Mouse (Mus musculus): ENCODE data around the gene Entpd5. TPM values are rescaled to one million over a fixed set of nuclear protein-coding genes. Genes with fewer than 3 reads are reported as not detected.

The Entpd5 gene
- polyA plus RNA-seq, 1 experiment from 2014 or later = 20.1 TPM

DNA sequence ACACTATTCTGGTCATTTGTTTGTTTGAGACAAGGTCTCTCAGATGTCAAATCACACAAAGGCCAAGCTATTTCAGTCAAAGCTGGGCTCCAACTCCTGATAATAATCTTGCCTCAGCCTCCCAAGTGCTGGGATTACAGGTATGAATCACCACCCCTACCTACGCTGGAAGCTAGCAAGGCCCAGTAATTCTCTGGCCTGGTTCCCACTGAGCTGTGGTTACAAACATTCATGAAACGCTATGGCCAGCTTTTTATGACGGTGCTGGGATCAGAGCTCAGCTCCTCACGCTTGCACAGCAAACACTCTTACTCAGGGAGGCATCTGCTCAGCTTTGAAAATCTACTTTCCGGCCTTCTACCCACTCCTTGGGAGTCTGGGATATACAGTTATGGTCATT is 15.0 kb downstream of the Entpd5 start:
- Histone ChIP-seq H3K27ac (replicated peaks; ENCODE audit: low read depth, low read length) (no peak overlapping the region), H3K9me3 (ENCODE audit: control insufficient read depth, low read length) (no peaks in the 10 kb centered on the region), H3K4me1 (ENCODE audit: control insufficient read depth, insufficient read depth, low read length) (no peaks in the 10 kb centered on the region), H3K27me3 (replicated peaks; ENCODE audit: control insufficient read depth, insufficient read depth, low read length) (no peaks in the 10 kb centered on the region), H3K4me3 (ENCODE audit: low read depth, low read length) (no peak overlapping the region), H3K4me2 (ENCODE audit: low read depth, low read length) (no peak overlapping the region), H3K36me3 (ENCODE audit: control insufficient read depth, insufficient read depth, low read length) (no peaks in the 10 kb centered on the region), H3K9ac (ENCODE audit: low read depth, low read length) (no peak overlapping the region)
- WGBS = 92% methylated on average over 5 of the region's 5 CpGs
- no peak for ATAC-seq (ENCODE audit: low read depth)
- DNase-seq (ENCODE audit: low spot score) = no peak

- Histone ChIP-seq H3K36me3 (ENCODE audit: control insufficient read depth, insufficient read depth, low read length) (no peaks in the 10 kb centered on the region), H3K9ac (ENCODE audit: low read depth, low read length) (no peak overlapping the region), H3K27ac (replicated peaks; ENCODE audit: low read depth, low read length) (no peak overlapping the region), H3K9me3 (ENCODE audit: control insufficient read depth, low read length) (no peaks in the 10 kb centered on the region), H3K4me3 (ENCODE audit: low read depth, low read length) (no peak overlapping the region), H3K4me1 (ENCODE audit: control insufficient read depth, insufficient read depth, low read length) (no peaks in the 10 kb centered on the region), H3K27me3 (replicated peaks; ENCODE audit: control insufficient read depth, insufficient read depth, low read length) (no peaks in the 10 kb centered on the region), H3K4me2 (ENCODE audit: low read depth, low read length) (no peak overlapping the region)
- DNase-seq (ENCODE audit: low spot score) (no peak), ATAC-seq (ENCODE audit: low read depth) (no peak)
- 93% methylated on average over 4 of the region's 4 CpGs for WGBS
Measured at GRCm38 (mm10) chr12:84392681-84393080, 16.1 kb downstream of the Entpd5 start.

DNA sequence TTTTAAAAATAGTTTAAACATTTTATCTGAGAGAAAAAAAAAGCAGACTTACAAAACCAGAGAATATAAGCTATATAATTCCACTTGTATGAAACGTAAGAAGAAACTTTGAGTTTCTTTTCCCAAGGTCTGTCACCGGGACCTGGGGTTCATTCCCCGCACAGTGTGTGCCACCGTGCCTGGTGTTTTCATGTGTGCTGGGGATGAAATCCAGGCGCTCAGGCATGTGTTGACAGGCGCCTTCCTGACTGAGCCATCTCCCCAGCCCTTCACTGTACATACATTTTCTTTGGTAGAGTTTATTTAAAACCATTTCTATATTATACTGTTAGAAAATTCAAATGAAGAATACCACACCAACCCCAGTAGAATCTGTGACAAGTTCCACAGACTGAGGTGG is 18.5 kb downstream of the Entpd5 start:
- Histone ChIP-seq H3K4me2 (ENCODE audit: low read depth, low read length) (no peak overlapping the region), H3K36me3 (ENCODE audit: control insufficient read depth, insufficient read depth, low read length) (0 out of 2 replicates have a peak, but pooled peaks cover 5% of the 10 kb centered on the region), H3K9ac (ENCODE audit: low read depth, low read length) (no peak overlapping the region), H3K27ac (replicated peaks; ENCODE audit: low read depth, low read length) (no peak overlapping the region), H3K27me3 (replicated peaks; ENCODE audit: control insufficient read depth, insufficient read depth, low read length) (no peaks in the 10 kb centered on the region), H3K4me3 (ENCODE audit: low read depth, low read length) (no peak overlapping the region), H3K4me1 (ENCODE audit: control insufficient read depth, insufficient read depth, low read length) (no peaks in the 10 kb centered on the region), H3K9me3 (ENCODE audit: control insufficient read depth, low read length) (no peaks in the 10 kb centered on the region)
- 71% methylated on average over 6 of the region's 6 CpGs for WGBS
- ATAC-seq (ENCODE audit: low read depth) (no peak), DNase-seq (ENCODE audit: low spot score) (no peak)

DNA sequence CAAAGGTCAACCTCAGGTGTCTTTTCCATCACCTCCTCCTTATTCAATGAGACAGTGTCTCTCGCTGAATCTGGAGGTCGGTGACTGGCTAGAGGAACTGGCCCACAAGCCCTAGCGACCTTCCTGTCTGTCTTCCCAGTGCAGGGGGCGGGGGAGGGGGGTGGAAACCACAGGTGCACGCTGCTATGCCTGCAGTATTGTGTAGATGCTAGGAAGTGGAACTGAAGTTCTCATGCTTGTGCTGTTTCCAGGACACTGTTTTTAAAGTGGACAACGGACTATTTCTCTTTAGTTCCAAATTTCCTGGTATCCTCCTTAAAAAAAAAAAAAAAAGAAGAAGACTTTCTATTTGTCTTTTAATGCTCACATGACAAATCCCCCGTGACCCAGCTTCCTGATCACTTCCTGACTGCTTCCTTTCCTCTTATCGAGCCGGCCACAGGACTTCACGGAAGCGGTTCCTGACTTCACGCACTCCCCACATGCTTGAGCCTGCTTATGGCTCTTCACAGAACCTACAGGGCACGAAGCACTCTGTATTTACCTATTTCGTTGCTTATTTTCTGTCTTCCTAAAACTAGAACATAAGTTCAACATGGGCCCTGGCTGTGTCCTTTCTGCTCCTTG is 19.9 kb downstream of the Entpd5 start:
- peaks cover 11% of the 10 kb centered on the region; the same call in 1 of the 2 replicates for H3K36me3 ChIP-seq (ENCODE audit: control insufficient read depth, insufficient read depth, low read length)
- no peak overlapping the region for H3K9ac ChIP-seq (ENCODE audit: low read depth, low read length)
- 66% methylated on average over 14 of the region's 14 CpGs for WGBS
- no peak for ATAC-seq (ENCODE audit: low read depth)
- H3K4me1 ChIP-seq (ENCODE audit: control insufficient read depth, insufficient read depth, low read length) = no peaks in the 10 kb centered on the region
- H3K4me3 ChIP-seq (ENCODE audit: low read depth, low read length) = no peak overlapping the region
- DNase-seq (ENCODE audit: low spot score) = no peak
- no peak overlapping the region for H3K4me2 ChIP-seq (ENCODE audit: low read depth, low read length)
- no peaks in the 10 kb centered on the region for H3K9me3 ChIP-seq (ENCODE audit: control insufficient read depth, low read length)
- H3K27ac ChIP-seq (replicated peaks; ENCODE audit: low read depth, low read length) = no peak overlapping the region
- no peaks in the 10 kb centered on the region for H3K27me3 ChIP-seq (replicated peaks; ENCODE audit: control insufficient read depth, insufficient read depth, low read length)

- no peak for ATAC-seq (ENCODE audit: low read depth)
Measured at GRCm38 (mm10) chr12:84388097-84388496, 20.7 kb downstream of the Entpd5 start.

GRCm38 (mm10) chr12:84385408-84385807 is 23.4 kb downstream of the Entpd5 start:
- Histone ChIP-seq H3K4me3 (ENCODE audit: low read depth, low read length) (no peak overlapping the region), H3K4me1 (ENCODE audit: control insufficient read depth, insufficient read depth, low read length) (no peaks in the 10 kb centered on the region), H3K9me3 (ENCODE audit: control insufficient read depth, low read length) (no peaks in the 10 kb centered on the region), H3K27ac (replicated peaks; ENCODE audit: low read depth, low read length) (no peak overlapping the region), H3K36me3 (ENCODE audit: control insufficient read depth, insufficient read depth, low read length) (peaks cover 15% of the 10 kb centered on the region), H3K4me2 (ENCODE audit: low read depth, low read length) (no peak overlapping the region), H3K9ac (ENCODE audit: low read depth, low read length) (no peak overlapping the region), H3K27me3 (replicated peaks; ENCODE audit: control insufficient read depth, insufficient read depth, low read length) (no peaks in the 10 kb centered on the region)
- DNase-seq (ENCODE audit: low spot score) = no peak
- 88% methylated on average over 4 of the region's 4 CpGs for WGBS
- ATAC-seq (ENCODE audit: low read depth) = no peak

More at GRCm38 (mm10) chr12:84388097-84388496, 20.7 kb downstream of the Entpd5 start:
- H3K9ac ChIP-seq (ENCODE audit: low read depth, low read length) = no peak overlapping the region
- peaks cover 11% of the 10 kb centered on the region; the same call in 1 of the 2 replicates for H3K36me3 ChIP-seq (ENCODE audit: control insufficient read depth, insufficient read depth, low read length)
- no peaks in the 10 kb centered on the region for H3K9me3 ChIP-seq (ENCODE audit: control insufficient read depth, low read length)
- no peak overlapping the region for H3K4me2 ChIP-seq (ENCODE audit: low read depth, low read length)
- no peak overlapping the region for H3K4me3 ChIP-seq (ENCODE audit: low read depth, low read length)
- no peaks in the 10 kb centered on the region for H3K4me1 ChIP-seq (ENCODE audit: control insufficient read depth, insufficient read depth, low read length)
- no peak for DNase-seq (ENCODE audit: low spot score)
- no peaks in the 10 kb centered on the region for H3K27me3 ChIP-seq (replicated peaks; ENCODE audit: control insufficient read depth, insufficient read depth, low read length)
- 88% methylated on average over 8 of the region's 8 CpGs for WGBS
- no peak overlapping the region for H3K27ac ChIP-seq (replicated peaks; ENCODE audit: low read depth, low read length)

DNA sequence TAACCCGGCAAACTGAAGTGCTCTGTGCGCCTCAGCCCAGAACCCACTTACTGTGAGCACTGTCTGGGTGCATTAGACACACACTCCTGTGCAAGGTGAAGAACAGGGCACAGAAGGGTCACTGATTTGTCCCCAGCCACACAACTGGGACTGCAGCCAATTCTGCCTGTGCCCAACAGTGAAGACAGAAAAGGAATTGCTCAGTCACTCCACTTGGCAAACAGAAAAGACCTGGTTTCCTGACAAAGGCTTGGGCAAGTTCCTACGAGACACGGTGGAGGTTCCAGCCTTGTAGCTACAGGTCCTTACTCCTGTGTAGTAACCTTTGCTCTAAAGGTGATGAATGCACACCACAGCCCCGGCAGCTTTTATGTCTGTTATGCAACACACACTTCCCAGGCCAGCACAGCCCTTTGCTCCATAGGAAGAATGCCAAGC is 24.2 kb downstream of the Entpd5 start:
- no peaks in the 10 kb centered on the region for H3K4me1 ChIP-seq (ENCODE audit: control insufficient read depth, insufficient read depth, low read length)
- no peak overlapping the region for H3K9ac ChIP-seq (ENCODE audit: low read depth, low read length)
- no peak overlapping the region for H3K27ac ChIP-seq (replicated peaks; ENCODE audit: low read depth, low read length)
- peaks cover 15% of the 10 kb centered on the region for H3K36me3 ChIP-seq (ENCODE audit: control insufficient read depth, insufficient read depth, low read length)
- no peak overlapping the region for H3K4me2 ChIP-seq (ENCODE audit: low read depth, low read length)
- ATAC-seq (ENCODE audit: low read depth) (no peak), DNase-seq (ENCODE audit: low spot score) (peak; percentile 30)
- 81% methylated on average over 5 of the region's 5 CpGs for WGBS
- H3K4me3 ChIP-seq (ENCODE audit: low read depth, low read length) = no peak overlapping the region
- no peaks in the 10 kb centered on the region for H3K9me3 ChIP-seq (ENCODE audit: control insufficient read depth, low read length)
- H3K27me3 ChIP-seq (replicated peaks; ENCODE audit: control insufficient read depth, insufficient read depth, low read length) = no peaks in the 10 kb centered on the region

- Histone ChIP-seq H3K4me3 (ENCODE audit: low read depth, low read length) (no peak overlapping the region), H3K9ac (ENCODE audit: low read depth, low read length) (no peak overlapping the region), H3K36me3 (ENCODE audit: control insufficient read depth, insufficient read depth, low read length) (peaks cover 16% of the 10 kb centered on the region), H3K4me2 (ENCODE audit: low read depth, low read length) (no peak overlapping the region), H3K4me1 (ENCODE audit: control insufficient read depth, insufficient read depth, low read length) (no peaks in the 10 kb centered on the region), H3K27me3 (replicated peaks; ENCODE audit: control insufficient read depth, insufficient read depth, low read length) (no peaks in the 10 kb centered on the region), H3K27ac (replicated peaks; ENCODE audit: low read depth, low read length) (no peak overlapping the region), H3K9me3 (ENCODE audit: control insufficient read depth, low read length) (no peaks in the 10 kb centered on the region)
- 83% methylated on average over 4 of the region's 4 CpGs for WGBS
- no peak for ATAC-seq (ENCODE audit: low read depth)
- DNase-seq (ENCODE audit: low spot score) = no peak
Measured at GRCm38 (mm10) chr12:84382369-84382768, 26.5 kb downstream of the Entpd5 start.

DNA sequence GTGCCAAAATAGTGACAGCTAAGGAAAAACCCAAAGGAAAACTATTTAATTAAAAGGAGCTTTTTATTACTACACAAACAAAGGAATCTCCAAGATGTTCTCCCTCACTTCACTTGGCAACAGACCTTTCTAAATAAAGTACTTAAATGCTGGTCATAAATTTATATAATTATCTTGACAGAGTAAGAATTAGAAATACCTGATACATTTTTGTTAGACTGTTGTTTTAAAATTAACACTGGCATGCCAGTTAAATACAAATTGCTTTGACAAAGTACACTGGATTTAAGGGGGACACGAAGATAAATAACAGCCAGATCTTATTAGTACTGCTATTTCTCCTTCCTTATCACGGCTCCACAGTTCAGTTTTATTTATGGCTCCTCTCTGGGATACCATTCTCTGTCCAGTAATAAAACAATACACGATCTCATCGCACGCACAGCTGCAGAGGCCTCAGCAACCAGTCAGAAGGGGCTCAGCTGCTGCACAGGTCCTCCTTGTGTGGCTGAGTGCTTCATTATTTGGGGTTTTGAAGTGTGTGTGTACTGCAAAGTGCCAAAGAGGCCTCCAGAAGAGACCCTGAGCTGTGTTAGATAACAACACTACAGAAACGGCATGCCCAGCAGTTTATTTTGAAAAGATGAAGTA is 34.9 kb downstream of the Entpd5 start:
- peaks cover 67% of the 10 kb centered on the region for H3K36me3 ChIP-seq (ENCODE audit: control insufficient read depth, insufficient read depth, low read length)
- DNase-seq (ENCODE audit: low spot score) (no peak), ATAC-seq (ENCODE audit: low read depth) (no peak)
- no peaks in the 10 kb centered on the region for H3K4me1 ChIP-seq (ENCODE audit: control insufficient read depth, insufficient read depth, low read length)
- WGBS = 83% methylated on average over 6 of the region's 6 CpGs
- no peak overlapping the region for H3K27ac ChIP-seq (replicated peaks; ENCODE audit: low read depth, low read length)
- no peak overlapping the region for H3K4me3 ChIP-seq (ENCODE audit: low read depth, low read length)
- no peaks in the 10 kb centered on the region for H3K27me3 ChIP-seq (replicated peaks; ENCODE audit: control insufficient read depth, insufficient read depth, low read length)
- no peak overlapping the region for H3K4me2 ChIP-seq (ENCODE audit: low read depth, low read length)
- H3K9ac ChIP-seq (ENCODE audit: low read depth, low read length) = no peak overlapping the region
- H3K9me3 ChIP-seq (ENCODE audit: control insufficient read depth, low read length) = no peaks in the 10 kb centered on the region
